Mouse (Mus musculus): ENCODE measurements around the gene Cdnf. TPM values are rescaled to one million over a fixed set of nuclear protein-coding genes. Genes with fewer than 3 reads are reported as not detected.

Cdnf gene
- total RNA-seq (2022): 10 to 100 TPM; 46.1 to 59.1 (median 53.0) TPM

- peak; percentile 90 to 94 for DNase-seq (ENCODE audit: low spot score in 2 of 2)
Measured at GRCm38 (mm10) chr2:3512552-3513454, at the start of gene Cdnf, which contains the start of the genes Gm45902 and Hspa14. Gene Cdnf (plus strand): TSS chr2:3513030. Gene Gm45902 (minus strand): TSS chr2:3512790. Gene Hspa14 (minus strand): TSS chr2:3512814.

- no peak for DNase-seq (ENCODE audit: low spot score in 2 of 2)
Measured at GRCm38 (mm10) chr2:3473891-3474290, 38.9 kb upstream of the Cdnf start.

- DNase-seq (ENCODE audit: low spot score in 2 of 2): peak; percentile 18 to 28
Measured at GRCm38 (mm10) chr2:3474361-3474805, 38.4 kb upstream of the Cdnf start.

GRCm38 (mm10) chr2:3474861-3475283, 38.0 kb upstream of the Cdnf start, which contains the start of gene Suv39h2:
Gene Suv39h2 (minus strand): TSS chr2:3475031.
- DNase-seq (ENCODE audit: low spot score in 2 of 2): peak; percentile 92 to 93

GRCm38 (mm10) chr2:3475746-3476251, 37.0 kb upstream of the Cdnf start:
- DNase-seq (ENCODE audit: low spot score in 2 of 2): no peak

GRCm38 (mm10) chr2:3480239-3480638, 32.6 kb upstream of the Cdnf start:
- no peak for DNase-seq (ENCODE audit: low spot score in 2 of 2)

- DNase-seq (ENCODE audit: low spot score in 2 of 2): no peak
Measured at GRCm38 (mm10) chr2:3489816-3490215, 23.0 kb upstream of the Cdnf start.

- DNase-seq (ENCODE audit: low spot score in 2 of 2): no peak
Measured at GRCm38 (mm10) chr2:3493833-3494409, 18.9 kb upstream of the Cdnf start.

- DNase-seq (ENCODE audit: low spot score in 2 of 2): no peak
Measured at GRCm38 (mm10) chr2:3499543-3499942, 13.3 kb upstream of the Cdnf start.

GRCm38 (mm10) chr2:3500886-3501285, 11.9 kb upstream of the Cdnf start:
- DNase-seq (ENCODE audit: low spot score in 2 of 2): no peak

- no peak for DNase-seq (ENCODE audit: low spot score in 2 of 2)
Measured at GRCm38 (mm10) chr2:3512076-3512475, 754 bp upstream of the Cdnf start.

- no peak for DNase-seq (ENCODE audit: low spot score in 2 of 2)
Measured at GRCm38 (mm10) chr2:3522558-3522957, 9.7 kb downstream of the Cdnf start.

- DNase-seq (ENCODE audit: low spot score in 2 of 2): no peak
Measured at GRCm38 (mm10) chr2:3526288-3526687, 13.5 kb downstream of the Cdnf start.

GRCm38 (mm10) chr2:3541307-3542079, 28.7 kb downstream of the Cdnf start:
- DNase-seq (ENCODE audit: low spot score in 2 of 2): no peak

- no peak for DNase-seq (ENCODE audit: low spot score in 2 of 2)
Measured at GRCm38 (mm10) chr2:3546055-3546454, 33.2 kb downstream of the Cdnf start.

- no peak for DNase-seq (ENCODE audit: low spot score in 2 of 2)
Measured at GRCm38 (mm10) chr2:3546588-3546987, 33.8 kb downstream of the Cdnf start.

GRCm38 (mm10) chr2:3570186-3570585, 57.4 kb downstream of the Cdnf start, which contains the start of gene Fam107b:
Gene Fam107b (plus strand): TSS chr2:3570488.
- no peak for DNase-seq (ENCODE audit: low spot score in 2 of 2)

GRCm38 (mm10) chr2:3570606-3571005, 57.8 kb downstream of the Cdnf start:
- DNase-seq (ENCODE audit: low spot score in 2 of 2): no peak

- DNase-seq (ENCODE audit: low spot score in 2 of 2): no peak
Measured at GRCm38 (mm10) chr2:3573883-3574282, 61.1 kb downstream of the Cdnf start.

- no peak for DNase-seq (ENCODE audit: low spot score in 2 of 2)
Measured at GRCm38 (mm10) chr2:3575140-3575539, 62.3 kb downstream of the Cdnf start.
